Mouse (Mus musculus): ENCODE data around the gene Smyd3. TPM values are rescaled to one million over a fixed set of nuclear protein-coding genes. Genes with fewer than 3 reads are reported as not detected.

Gene Smyd3
- polyA plus RNA-seq (2012; fragmentation: generic; extraction: Trizol): 1 to 10 TPM; 6.9 to 8.4 TPM

DNA sequence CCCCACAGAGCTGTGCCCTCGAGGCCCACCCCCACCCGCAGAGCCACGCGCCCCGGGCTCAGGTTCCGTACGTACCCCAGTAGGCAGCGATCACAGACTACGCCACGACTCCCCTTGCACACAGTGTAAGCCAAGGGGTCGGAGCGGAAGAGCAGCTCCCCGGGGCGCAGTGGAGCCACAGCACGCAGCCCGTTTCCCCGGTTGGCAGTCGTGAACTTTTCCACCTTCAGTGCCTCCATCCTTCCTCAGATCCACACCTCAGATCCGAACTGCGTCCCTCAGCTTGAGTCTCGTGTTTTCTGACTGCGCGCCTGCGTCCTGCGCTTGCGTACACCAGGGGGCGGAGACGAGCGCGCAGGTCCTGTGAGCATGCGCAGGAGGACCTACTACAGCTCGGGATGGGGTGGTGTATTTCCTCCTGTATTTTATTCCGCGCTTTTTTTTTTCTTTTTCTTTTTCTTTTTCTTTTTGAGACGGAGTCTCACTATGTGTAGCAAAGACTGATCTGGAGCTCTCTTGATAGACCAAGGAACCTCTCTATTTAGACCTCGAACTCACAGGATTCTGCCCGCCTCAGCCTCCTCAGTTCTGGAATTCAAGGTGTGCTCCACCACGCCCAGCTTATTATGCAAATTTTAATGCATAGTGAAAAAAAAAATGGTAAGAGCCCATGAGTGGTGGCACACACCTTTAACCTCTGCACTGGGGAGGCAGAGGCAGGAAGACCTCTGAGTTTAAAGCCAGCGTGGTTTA lies at the start of gene Smyd3:
Gene Smyd3 (minus strand): TSS at position 329 of the 753 bp plus-strand sequence.

GRCm38 (mm10) chr1:179545768-179546550 lies 28.1 kb upstream of the Smyd3 start, which contains the start of the genes Tfb2m and Cnst:
Gene Tfb2m, minus strand, starts transcription at chr1:179546267.
Gene Cnst, plus strand, starts transcription at chr1:179546370.

Other genes with a start within 250 kb of the Smyd3 start
- 1 to 10 TPM in 1 of 2 experiments, under 1 TPM in 1; 0.50 to 6.2 TPM for gene Tfb2m, start 28.2 kb upstream of the Smyd3 start, polyA plus RNA-seq (2012; fragmentation: generic; extraction: Trizol)
- gene Cnst, start 28.3 kb upstream of the Smyd3 start, polyA plus RNA-seq (2012; fragmentation: generic; extraction: Trizol): 1 to 10 TPM in 1 of 2 experiments, under 1 TPM in 1; 0.61 to 4.9 TPM
- 10 to 100 TPM in 1 of 2 experiments, 1 to 10 TPM in 1; 2.9 to 19.2 TPM for gene Sccpdh, start 150.2 kb upstream of the Smyd3 start, polyA plus RNA-seq (2012; fragmentation: generic; extraction: Trizol)
- not detected for gene Kif28, start 227.2 kb upstream of the Smyd3 start, polyA plus RNA-seq (2012; fragmentation: generic; extraction: Trizol)

Data from C3H10T1/2 (cell line).